Mouse (Mus musculus) adrenal gland, adult 18-20 months (tissue): ENCODE data around the gene Cpne6. TPM values are rescaled to one million over a fixed set of nuclear protein-coding genes. Genes with fewer than 3 reads are reported as not detected.

Experiments
- DNase-seq, 2 experiments: peaks; one replicate each; pipeline ENCODE4 v3.0.0; 2021 to 2022; ENCODE audit warnings: low spot score in 2 of 2
- total RNA-seq, 2 experiments: library from RNA; stranded (reverse); gene quantifications; 1 replicate in 1 of 2; 2 replicates in 1 of 2; pipeline ENCODE4 v1.2.3; 2021

Cpne6 gene
- total RNA-seq, 2 experiments from 2014 or later, result 0.13 TPM; not detected in 1

DNA sequence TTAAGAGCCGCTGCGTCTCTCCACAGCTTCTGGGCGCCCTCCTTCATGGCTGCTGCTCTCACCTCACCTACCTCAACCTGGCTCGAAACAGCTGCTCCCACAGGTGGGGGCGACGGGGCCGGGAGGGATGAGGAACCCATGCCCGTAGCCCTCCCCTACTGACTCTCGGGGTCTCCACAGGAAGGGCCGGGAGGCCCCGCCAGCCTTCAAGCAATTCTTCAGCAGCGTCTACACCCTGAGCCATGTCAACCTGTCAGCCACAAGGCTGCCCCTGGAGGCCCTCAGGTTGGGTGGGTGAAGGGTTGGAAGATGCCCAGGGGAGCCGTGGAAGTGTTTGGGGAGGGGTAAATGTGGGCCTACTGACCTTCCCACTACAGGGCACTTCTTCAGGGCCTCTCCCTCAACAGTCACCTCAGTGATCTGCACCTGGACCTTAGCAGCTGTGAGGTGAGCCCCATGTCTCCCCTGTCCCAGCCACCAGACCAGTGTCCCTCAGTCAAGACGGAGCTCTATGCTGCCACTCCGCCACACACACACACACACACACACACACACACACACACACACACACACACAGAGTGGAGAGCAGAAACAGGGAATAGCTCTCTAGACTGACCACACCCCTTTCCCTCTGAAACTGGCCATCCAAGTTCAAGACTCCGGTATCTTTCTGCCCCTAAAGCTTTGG, 13.3 kb upstream of the Cpne6 start:
- DNase-seq, result no peak

DNA sequence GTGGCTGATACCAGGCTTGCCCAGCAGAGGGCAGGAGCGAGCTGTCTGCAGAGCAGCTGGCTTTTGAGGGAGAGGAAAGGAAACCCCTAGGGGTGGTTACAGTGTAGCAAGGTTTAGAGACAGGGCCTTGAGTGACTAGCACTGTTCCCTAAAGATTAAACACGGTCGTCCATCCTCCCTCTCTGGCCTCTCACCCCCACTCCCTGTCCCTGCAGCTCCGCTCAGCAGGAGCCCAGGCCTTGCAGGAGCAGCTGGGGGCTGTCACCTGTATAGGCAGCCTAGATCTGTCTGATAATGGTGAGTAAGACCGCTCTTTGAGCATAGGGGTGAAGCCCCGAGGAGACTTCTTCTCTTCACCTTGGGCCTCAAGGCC, 12.8 kb upstream of the Cpne6 start:
- DNase-seq, result peak; percentile 88 to 92

DNA sequence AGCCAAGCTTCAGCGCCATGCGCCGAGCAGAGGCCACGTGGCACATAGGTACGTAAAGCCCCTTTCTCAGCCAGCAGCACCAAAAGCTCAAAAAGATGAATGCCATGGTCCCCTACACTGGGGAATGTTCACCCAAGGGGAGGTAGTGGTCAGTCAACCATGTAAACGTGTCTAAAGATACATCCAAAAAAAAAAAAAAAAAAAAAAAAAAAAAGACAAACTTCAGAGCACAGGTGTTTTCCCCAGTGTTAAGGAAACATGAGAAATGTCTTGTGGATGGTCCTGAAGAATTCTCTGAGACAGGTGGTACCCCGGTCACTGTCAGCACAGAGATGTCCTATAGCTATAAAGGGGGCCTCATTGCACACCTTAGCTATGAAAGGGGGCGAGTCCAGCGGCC, 4.6 kb upstream of the Cpne6 start:
- DNase-seq, result no peak

DNA sequence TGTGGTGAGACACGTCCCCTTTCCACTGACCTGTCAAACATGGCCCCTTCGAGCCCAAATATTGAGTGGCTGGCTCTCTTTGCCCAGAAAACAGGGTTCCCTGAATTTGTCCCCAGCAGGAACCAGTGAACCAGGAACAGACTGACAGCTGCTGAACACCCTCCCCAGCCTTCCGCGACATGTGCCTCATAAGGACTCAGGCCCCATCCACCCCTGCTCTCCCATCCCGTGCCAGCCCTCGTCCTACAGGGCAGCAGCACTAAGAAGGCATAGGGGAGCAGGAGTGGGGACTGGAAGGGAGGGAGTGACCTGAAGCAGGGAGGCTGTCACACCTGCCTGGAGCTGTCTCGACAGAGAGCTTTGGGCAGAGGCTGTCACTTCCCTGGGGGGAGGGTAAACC, 2.4 kb upstream of the Cpne6 start:
- DNase-seq, result no peak

DNA sequence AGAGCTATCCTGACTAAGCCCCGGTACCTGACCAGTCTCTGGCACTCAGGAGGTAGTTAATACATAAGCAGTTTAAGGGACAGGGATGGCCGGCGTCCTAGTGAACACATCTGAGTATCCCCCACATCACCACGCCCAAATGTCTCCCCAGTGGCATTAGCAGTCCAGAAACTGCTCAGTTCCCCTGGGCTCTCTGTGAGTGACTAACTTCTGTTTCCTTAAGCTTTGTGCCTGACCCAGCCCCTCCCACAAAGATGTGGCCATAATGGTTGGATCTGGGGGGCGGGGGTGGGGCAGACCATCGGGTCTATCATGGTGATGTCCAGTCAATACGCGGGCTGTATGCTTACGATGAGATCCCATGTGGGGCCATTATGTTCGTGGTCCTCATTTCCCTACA, 705 bp upstream of the Cpne6 start:
- DNase-seq, result no peak

DNA sequence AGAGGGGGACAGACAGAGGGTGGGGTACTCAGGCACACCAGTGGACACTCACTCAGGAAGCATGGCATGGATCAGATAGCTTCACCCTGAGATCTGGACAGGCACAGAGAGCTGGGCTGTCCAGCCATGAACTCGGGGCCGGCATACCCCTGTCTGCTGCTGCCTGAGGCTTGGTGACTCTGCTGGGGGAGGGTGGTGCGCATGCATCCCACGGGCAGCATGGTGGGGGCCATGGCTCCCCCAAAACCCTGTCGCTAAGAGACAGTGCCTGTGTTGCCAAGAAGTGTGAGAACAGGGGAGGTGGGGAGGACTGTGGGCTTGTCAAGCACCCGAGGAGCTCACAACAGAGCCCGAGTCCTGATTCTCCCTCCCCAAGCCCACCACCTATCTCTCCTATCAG, 792 bp downstream of the Cpne6 start:
- DNase-seq, result no peak

DNA sequence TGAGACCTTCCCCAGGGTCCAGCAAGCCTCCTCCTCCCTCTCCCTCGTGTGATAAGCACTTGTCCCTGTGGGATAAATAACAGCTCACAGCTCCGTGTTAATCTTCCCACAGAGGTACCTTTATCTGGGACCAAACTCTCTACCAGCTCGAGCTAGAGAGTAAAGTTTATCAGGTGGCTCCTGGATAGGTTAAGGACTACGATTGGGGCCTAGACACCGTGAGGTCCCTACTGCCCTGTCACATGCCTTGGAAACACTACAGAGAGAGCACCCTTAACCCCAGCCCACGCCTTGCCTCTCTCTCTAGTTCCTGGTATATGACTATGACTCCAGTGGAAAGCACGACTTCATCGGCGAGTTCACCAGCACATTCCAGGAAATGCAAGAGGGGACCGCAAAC, 3.7 kb downstream of the Cpne6 start:
- no peak for DNase-seq

DNA sequence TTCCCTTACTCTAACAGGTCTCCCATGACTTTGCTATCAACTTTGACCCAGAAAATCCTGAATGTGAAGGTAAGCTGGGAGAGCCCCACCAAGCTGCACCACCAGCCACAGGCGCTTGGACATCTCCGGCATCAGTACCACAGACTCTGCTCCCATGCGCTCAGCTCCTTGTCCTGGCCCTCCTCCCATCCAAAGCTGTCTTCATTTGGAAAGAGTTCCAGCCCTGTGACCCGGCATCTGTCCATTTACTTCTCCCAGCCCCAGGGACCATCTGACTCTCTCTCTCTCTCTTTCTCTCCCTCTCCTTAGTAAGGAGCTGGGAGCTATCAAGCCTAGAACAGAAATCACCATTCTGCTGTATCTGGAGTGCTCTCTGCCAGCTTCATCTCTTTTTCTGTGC, 5.6 kb downstream of the Cpne6 start:
- no peak for DNase-seq

DNA sequence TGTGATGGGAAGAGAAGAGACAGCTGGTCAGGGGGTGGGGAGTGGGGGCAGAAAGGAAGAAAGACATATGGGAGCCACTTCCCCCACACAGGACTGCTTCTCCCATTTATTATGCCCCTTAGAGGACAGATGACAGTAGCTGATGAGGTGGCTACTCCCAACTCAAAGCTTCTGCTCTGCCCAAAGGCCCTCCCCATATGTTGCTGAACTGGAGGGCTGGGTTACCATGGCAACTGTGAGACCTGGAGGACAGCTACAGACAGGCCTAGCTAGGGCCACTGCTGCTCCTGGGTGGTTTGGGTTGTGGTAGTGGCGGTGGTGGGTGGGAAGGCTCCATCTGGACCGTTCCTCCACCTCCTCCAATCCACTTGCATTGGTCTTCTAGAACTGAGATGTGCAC, 8.7 kb downstream of the Cpne6 start:
- no peak for DNase-seq

DNA sequence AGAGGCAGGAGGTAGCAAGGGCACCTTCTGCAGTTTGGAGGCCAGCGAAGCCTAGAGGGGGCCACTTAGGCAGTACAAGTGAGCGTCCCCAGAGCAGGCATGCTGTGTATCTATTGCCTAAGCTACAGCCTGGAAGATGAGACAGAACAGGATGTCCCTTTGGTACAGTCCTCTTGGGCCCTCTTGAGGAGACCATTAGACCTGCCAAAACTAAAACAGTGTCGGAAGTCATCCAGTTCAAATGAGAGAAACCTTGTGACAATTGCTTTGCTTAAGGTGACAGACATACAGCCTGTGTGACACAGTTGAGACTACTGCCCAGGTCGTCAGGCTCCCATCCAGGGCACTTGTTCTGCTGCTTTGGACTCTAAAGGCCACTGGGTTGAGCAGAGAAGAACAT, 9.4 kb downstream of the Cpne6 start:
- no peak for DNase-seq

DNA sequence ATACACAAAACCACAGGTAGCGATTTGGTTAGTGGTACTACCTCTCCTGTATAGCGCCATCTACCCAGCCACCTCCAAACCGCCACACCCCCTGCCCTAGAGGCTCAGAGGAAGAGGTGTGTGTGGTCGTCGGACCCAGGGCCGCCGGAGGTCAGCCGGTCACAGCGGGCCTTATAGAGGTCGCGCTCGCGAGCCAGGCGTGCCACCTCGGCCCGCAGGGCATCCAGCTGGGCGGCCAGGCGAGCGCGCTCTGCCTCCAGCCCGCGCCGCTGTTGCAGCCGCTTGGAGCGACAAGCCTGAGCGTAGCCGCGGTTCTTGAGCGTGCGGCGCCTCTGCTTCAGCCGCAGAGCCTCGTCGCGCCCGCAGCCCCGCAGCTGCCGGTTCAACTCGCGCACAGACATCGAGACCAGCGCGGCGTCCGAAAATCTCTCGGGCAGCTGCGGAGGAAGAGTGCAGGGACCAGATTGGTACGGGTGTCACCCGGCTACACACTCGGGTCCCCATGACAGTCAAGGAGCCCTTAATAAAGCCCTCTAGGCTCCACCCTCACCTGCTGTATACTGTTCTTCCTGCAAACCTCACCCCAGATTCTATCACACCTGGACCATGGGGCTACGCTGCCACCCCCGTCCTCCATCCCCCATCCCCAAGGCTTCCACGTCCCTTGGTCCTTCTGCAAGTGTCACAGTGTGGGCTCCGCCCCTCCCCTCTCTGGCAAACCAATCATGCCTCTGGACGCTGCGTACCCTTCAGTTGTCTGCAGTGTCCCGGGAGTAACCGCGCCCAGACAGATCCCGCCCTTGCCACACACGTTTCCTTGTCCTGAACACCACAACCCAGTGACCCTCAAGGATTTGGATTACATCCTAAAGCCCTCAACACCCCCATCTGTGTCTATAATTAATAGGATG, 10.5 kb downstream of the Cpne6 start:
- DNase-seq, result peak in 1 of 2 experiments; percentile 7

DNA sequence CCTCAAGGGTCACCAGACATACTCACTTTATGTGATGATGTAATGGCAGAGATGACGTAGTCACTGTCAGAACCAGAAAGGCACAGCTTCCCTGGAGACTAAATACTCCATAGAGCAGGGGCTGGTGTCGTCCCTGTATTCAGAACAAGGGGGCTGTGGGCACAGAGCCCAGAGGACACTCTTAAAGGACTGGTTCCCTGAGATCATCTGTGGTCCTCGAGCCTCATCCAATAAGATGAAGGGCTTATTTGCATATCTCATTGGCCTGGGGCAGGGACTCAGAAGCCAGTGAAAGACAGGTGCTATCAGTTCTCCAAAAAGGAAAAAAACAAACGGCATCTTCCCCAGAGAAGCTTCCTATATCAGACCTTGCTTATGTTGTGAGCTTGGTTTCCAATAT, 13.8 kb downstream of the Cpne6 start:
- DNase-seq, result no peak

DNA sequence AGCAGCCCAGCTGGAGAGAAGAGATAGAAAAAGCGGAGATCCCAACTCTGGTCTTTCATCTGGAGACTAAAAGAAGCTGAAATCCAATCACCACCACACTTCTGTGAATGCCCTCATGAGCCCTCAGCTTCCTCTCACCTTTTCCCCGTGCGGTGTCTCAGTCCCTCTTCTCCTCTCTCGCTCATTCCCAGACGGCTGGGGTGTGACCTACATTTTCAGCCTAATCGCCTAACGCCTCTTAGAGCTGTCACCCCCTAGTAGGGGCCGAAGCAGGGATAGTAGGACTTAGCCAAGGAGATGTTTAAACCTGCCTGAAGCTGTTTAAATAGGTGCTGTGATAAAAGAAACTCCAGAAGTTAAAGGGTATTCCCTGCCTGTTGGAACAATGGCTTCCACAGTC, 14.5 kb downstream of the Cpne6 start, which contains the start of gene Nrl:
Gene Nrl (minus strand): TSS at position 197 of the 400 bp plus-strand sequence.
- no peak for DNase-seq

DNA sequence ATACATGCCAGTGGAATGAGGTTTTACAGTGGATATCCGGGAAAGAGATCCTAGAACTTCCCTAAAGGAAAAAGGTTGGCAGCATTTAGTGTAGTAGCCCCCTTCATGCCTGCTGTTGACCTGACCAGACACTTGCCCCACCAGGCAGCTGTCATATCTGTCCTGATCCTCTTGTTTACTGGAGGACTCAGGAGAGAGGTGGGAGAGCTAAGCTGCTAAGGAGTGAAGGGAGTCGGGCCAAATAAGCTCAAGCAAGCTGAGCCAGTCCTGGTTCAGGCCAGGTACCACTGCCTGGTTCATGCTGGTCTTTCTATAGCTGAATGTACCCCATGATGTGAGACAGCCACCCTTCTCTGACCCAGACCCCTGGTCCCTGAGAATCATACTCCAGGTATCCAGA, 16.4 kb downstream of the Cpne6 start:
- DNase-seq, result no peak

DNA sequence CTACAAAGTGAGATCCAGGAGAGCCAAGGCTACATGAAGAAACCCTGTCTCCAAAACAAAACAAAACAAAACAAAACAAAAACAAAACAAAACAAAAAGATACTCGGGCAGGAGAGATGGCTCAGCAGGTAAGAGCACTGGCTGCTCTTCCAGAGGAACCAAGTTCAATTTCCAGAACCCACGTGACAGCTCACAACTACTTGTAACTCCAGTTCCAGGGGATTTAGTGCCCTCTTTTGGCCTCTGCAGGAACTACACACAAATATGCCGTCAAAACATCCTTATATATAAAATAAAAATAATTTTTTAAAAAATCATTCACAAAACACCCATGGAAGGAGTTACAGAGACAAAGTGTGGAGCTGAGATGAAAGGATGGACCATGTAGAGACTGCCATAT, 17.7 kb downstream of the Cpne6 start:
- peak in 1 of 2 experiments; percentile 14 for DNase-seq

DNA sequence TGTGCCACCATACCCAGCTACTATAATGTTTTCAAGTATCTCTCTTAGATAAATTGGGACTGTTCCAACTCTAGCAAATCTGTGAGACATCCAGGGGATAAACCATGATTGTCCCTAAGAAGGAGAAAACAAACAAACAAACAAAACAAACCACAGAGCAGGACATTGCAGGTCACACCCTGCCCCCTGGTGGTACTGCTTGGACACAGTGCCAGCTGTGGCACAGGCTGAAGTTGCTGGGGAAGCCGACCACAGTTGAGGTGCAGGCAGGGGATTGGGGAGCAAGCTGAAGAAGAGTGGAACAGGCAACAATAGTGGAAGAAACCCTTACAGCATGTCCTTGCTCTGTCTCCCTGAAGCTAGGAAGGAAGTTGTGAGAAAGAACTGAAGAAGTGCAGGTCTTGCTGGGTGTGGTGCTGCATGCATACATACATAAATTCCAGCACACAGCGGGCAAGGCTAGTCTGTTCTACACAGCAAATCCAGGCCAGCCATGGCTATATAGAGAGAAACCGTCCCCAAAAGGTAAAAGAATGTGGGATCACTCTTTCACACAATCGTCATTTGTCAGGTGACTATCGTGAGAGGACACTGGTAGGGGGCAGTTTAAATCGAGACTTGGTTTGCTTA, 26.0 kb downstream of the Cpne6 start:
- peak; percentile 33 to 49 for DNase-seq

DNA sequence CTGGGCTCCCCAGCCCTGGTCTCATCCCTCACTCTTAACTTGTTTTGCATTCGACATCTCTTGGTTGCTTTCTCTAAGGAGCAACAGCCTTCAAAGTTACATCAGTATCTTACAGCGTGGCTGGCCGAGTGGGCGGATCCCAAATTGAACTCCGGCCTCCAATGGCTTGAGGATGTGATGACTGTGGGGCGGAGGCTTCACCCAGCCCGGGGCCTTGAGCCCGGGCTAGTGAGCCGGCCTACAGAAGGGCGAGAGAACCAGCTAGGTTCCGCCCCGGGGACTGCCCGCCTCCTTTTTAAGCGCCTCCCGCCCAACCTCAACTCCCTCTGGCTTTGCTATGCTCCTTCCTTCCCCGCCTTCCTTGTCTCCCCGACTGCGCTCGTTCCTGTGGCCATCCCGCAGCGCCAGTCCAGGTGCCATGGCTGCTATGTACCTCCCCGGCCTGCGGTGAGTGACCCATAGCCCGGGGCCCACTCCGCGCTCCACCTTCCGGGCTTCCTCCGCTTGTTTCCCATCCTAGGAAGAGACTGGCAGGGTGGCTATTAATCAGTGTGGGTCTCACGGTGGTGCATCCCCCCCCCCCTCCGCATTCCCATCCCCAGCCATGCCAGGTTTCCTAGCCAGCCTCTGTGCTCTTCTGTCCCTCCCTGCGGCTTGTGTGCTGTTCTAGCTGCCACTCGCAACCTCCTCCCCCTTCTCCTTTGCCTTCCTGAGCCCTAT, 30.0 kb downstream of the Cpne6 start, which contains the start of gene Pck2:
Gene Pck2 (plus strand): TSS at position 200 of the 720 bp plus-strand sequence.
- peak; percentile 76 to 84 for DNase-seq

DNA sequence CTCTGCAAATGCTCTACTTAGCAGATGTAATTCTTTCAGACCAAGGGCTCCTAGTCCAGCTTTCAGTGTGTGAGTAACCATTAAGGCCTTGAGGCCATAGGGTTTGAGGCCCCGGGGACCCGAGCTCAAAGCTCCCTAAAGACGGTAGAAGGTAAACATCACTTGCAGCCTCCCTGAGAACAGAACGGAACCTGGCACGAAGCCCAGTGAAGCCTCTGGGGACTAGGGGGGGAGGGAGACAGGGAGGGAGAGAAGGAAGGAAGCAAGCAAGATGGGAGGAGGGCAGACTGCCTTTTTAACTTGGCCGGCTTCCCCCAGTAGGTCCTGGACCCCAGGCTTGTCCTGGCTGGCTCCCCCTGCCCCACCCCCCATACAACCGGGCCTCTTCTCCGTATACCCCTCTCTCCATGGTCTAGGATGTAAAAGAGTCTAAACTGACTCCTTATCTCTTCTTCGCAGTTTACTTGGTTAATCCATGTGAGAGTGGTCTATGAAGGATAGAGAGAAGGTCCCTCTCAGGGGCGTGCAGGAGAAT, 30.6 kb downstream of the Cpne6 start:
- DNase-seq, result peak; percentile 68 to 80

DNA sequence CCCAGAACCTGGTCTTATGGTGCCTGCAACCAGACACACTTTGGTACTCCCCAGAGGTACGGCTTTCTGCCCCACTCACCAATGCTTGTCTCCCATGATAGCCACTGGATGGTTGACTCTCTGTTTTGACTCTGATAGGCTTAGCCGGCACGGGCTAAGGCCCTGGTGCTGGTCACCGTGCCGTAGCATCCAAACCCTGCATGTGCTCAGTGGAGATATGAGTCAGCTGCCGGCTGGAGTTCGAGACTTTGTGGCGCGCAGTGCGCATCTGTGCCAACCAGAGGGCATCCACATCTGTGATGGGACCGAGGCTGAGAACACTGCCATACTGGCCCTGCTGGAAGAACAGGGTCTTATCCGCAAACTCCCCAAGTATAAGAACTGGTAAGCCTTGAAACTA, 32.0 kb downstream of the Cpne6 start:
- DNase-seq, result no peak

DNA sequence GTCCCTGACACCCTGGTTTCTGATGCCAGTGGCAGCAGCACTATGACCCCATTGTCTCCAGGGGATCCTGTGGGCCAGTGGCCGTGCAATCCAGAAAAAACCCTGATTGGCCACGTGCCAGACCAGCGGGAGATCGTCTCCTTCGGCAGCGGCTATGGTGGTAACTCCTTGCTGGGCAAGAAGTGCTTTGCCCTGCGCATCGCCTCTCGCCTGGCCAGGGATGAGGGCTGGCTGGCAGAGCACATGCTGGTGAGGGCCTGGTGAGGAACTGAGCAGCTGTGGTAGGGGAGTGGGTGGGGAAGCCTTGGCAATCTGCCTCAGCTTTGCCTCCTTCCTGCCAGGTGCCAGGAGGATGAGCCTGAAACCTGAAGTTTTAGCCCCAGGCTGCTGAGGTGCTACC, 34.1 kb downstream of the Cpne6 start:
- DNase-seq, result no peak

DNA sequence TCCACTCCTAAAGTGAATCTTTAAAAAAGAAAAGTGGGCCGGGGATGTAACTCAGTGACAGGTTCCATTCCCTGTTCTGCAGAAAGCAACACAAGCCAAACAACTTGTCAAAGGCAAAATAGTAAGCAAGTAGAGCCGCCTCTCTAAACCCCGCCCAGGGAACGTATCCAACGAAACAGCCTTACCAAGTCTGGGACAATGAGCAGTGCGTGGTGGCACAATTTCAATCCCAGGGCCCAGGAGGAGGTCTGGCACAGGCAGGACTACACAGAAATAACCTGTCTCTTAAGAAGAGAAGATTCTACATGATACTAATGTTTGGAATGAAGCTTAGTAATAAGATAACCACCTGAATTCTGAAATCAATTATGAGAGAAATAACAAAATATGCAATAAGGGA, 39.9 kb downstream of the Cpne6 start:
- DNase-seq, result no peak
